Mouse (Mus musculus) limb, embryonic 10.5 days (tissue): ENCODE measurements at regions not wholly inside any gene's neighbourhood (a gene's known extent, or its start where the extent isn't known, plus 50 kb on each side); places are given as distances from the start of the nearest gene placed in this dataset.

Source experiments
- DNase-seq: peaks from one replicate; pipeline ENCODE4 v3.0.0-alpha.2; 2017; ENCODE audit warnings: low spot score
- H3K27ac ChIP-seq: fragments of 300-500 bp; sonication (generic); 2 replicates; pipeline ENCODE4 v1.5.1; 2016; ENCODE audit warnings: mild to moderate bottlenecking
- H3K27me3 ChIP-seq: fragments of 300-500 bp; sonication (generic); 2 replicates; pipeline ENCODE4 v1.6.1; 2016; ENCODE audit warnings: low read depth, mild to moderate bottlenecking; ENCODE audit not compliant: poor library complexity, severe bottlenecking
- H3K36me3 ChIP-seq: fragments of 300-500 bp; sonication (generic); 2 replicates; pipeline ENCODE4 v1.6.1; 2016; ENCODE audit warnings: mild to moderate bottlenecking, moderate library complexity
- H3K4me1 ChIP-seq: fragments of 300-500 bp; sonication (generic); 2 replicates; pipeline ENCODE4 v1.6.1; 2016
- H3K4me3 ChIP-seq: fragments of 300-500 bp; sonication (generic); 2 replicates; pipeline ENCODE4 v1.5.1; 2016; ENCODE audit warnings: mild to moderate bottlenecking, moderate library complexity
- H3K9me3 ChIP-seq: fragments of 300-500 bp; sonication (generic); replicated peaks from 2 replicates; pipeline ENCODE4 v1.6.1; 2016; ENCODE audit warnings: mild to moderate bottlenecking
- WGBS: fragments of 180-500 bp; shearing (Covaris S2); methylation state at CpG from one replicate; pipeline ENCODE4 v1.1.7; 2016; 5-methylcytosine and 5-hydroxymethylcytosine counted together

- DNase-seq = no peak
These were observed 92.0 kb upstream of the Zfp644 start for GRCm38 (mm10) chr5:106789136-106789535.

GRCm38 (mm10) chr5:106785065-106785464, 88.0 kb upstream of the Zfp644 start:
- 81% methylated on average over 2 of the region's 2 CpGs for WGBS
- no peak for DNase-seq

More at GRCm38 (mm10) chr5:106789136-106789535, 92.0 kb upstream of the Zfp644 start:
- Histone ChIP-seq H3K27ac (no peak overlapping the region), H3K9me3 (no peaks in the 10 kb centered on the region), H3K4me3 (no peak overlapping the region), H3K36me3 (no peaks in the 10 kb centered on the region), H3K27me3 (peaks cover 8% of the 10 kb centered on the region), H3K4me1 (peaks cover 12% of the 10 kb centered on the region)
- 50% methylated on average over 3 of the region's 3 CpGs for WGBS

DNA sequence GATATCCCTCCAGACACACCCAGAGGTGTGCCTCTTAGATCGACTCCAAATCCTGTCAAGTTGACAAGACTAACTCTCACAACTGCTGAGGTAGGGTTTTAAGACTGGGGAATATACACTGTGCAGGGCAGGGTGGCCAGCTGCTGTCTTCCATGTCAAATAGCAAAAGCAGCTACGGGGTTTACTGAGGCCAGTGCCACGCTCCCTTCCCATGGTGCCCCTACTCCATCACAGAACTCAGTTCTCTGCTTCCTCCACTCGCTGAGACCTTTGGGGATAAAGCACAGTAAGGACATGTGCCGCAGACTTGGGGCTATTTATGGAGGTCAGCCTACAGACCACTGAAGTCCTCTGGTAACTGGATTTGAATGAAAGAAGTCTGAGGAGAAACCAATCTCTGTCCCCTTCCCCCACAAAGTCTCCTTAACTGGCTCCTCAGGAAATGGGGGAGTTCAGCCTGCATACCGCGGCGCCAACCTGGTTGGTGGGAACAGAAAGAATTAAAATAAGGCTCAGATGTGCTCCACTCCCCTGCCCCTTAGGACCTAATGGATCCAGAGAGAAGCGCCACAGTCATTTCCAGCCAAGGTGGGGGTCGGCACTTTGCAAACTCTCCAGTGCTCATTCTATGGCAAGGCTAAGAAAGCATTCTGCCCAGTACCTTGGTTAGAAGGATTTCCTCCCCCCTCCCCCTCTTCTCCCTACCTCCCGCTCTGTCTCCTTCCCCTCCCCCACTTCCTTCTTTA, 87.0 kb upstream of the Zfp644 start:
- H3K36me3 ChIP-seq = no peaks in the 10 kb centered on the region
- peak overlapping the region; percentile 43 for H3K4me3 ChIP-seq
- DNase-seq = peak; percentile 62
- H3K9me3 ChIP-seq = no peaks in the 10 kb centered on the region
- no peaks in the 10 kb centered on the region for H3K27me3 ChIP-seq
- peaks cover 21% of the 10 kb centered on the region for H3K4me1 ChIP-seq
- H3K27ac ChIP-seq = peak overlapping the region; percentile 86
- 14% methylated on average over 11 of the region's 11 CpGs for WGBS

More at GRCm38 (mm10) chr5:106785065-106785464, 88.0 kb upstream of the Zfp644 start:
- Histone ChIP-seq H3K36me3 (no peaks in the 10 kb centered on the region), H3K4me1 (peaks cover 21% of the 10 kb centered on the region), H3K27ac (peak overlapping the region; percentile 86), H3K9me3 (no peaks in the 10 kb centered on the region), H3K27me3 (no peaks in the 10 kb centered on the region), H3K4me3 (0 out of 2 replicates have a peak overlapping the region, but pooled peaks have one; percentile 43)

DNA sequence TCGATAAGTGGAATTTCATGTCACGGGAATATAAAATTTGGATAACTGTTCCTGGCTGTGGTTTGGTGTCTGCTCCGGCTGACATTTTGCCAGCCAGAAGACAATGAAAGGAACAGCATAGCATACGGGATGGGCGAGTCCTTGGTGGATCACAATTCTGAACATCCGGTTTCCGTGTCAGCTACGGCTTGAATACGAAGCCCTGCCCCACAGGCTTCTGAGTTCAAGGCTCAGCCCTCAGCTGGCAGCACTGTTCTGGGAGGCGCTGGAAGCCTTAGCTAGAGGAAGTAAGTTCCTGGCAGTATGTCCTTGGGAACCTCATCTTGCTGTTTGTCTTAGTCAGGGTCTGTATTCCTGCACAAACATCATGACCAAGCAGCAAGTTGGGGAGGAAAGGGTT, 83.7 kb upstream of the Zfp644 start:
- 93% methylated on average over 10 of the region's 10 CpGs for WGBS
- H3K36me3 ChIP-seq = no peaks in the 10 kb centered on the region
- no peak for DNase-seq
- H3K9me3 ChIP-seq = no peaks in the 10 kb centered on the region
- H3K27ac ChIP-seq = no peak overlapping the region
- peaks cover 31% of the 10 kb centered on the region for H3K4me1 ChIP-seq
- H3K27me3 ChIP-seq = no peaks in the 10 kb centered on the region
- H3K4me3 ChIP-seq = no peak overlapping the region

DNA sequence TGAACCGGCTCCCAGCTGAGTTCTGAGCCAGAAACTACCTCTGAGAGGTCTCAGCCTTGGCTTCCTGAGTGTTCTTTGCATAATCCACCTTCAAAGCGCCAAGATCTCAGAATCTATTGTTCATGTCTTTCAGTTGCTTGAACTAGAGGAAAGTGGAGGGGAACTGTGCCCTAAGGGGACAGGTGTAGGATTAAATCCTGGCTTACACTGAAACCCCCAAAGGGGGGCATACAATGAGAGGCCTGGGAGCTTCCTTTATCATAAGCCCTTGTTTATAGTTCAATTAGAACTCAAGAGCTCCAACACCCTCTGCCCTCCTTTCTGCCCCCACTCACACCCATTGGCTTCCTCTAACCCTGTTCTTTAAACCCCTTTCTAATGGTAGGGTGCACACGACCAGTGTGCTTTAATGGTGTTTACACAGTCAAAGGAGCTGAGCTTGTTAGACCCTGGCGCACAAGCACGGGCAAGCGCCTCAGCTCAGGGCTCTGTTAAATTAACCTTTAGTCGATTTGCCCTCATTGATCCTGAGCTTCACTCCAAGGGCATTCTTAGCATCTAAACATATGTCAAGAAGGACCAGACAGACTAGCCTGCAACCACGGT, 81.2 kb upstream of the Zfp644 start:
- Histone ChIP-seq H3K36me3 (no peaks in the 10 kb centered on the region), H3K4me3 (no peak overlapping the region), H3K9me3 (no peaks in the 10 kb centered on the region), H3K4me1 (peaks cover 34% of the 10 kb centered on the region), H3K27me3 (no peaks in the 10 kb centered on the region), H3K27ac (no peak overlapping the region)
- 31% methylated on average over 8 of the region's 8 CpGs for WGBS
- no peak for DNase-seq

DNA sequence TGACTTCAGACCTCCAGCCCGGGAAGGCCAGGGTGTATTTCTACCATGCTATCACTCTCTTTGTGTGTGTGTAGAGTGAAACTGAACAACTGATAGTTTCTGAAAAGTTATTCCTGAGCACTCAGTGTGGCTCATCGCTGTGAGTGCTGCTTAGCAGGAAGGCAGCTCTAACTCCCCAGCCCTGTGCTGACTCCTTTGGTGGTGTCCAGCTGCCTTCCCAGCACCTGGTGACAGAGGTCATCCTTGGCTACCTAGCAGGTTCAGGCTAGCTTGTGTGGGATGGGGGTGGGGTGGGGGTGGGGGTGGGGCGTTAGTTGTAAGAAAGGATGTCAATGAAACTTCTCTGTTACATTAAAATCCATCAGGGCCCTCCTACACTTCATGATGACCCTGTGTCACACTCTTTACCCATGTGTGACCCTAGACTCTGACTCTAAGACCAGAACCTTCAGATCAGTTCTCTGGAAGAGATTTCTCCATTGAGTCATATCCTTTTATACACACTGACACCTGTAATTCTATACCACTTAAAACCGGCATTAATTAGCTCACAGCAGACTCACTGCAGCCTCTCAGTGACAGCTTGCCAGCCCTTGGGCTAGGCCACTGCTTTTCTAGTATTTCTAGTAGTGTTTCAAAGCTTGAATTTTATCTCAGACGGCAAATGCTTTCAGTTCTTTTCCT, 78.1 kb upstream of the Zfp644 start:
- Histone ChIP-seq H3K27me3 (no peaks in the 10 kb centered on the region), H3K4me1 (peaks cover 36% of the 10 kb centered on the region), H3K36me3 (no peaks in the 10 kb centered on the region), H3K27ac (peak overlapping the region; percentile 43; the same call in 1 of the 2 replicates), H3K9me3 (no peaks in the 10 kb centered on the region), H3K4me3 (no peak overlapping the region)
- DNase-seq = no peak
- 49% methylated on average over 5 of the region's 5 CpGs for WGBS

GRCm38 (mm10) chr5:106773201-106773934, 76.3 kb upstream of the Zfp644 start:
- Histone ChIP-seq H3K4me3 (no peak overlapping the region), H3K9me3 (no peaks in the 10 kb centered on the region), H3K4me1 (peaks cover 31% of the 10 kb centered on the region), H3K27ac (peak overlapping the region; percentile 27), H3K36me3 (no peaks in the 10 kb centered on the region), H3K27me3 (no peaks in the 10 kb centered on the region)
- peak; percentile 47 for DNase-seq
- 45% methylated on average over 3 of the region's 3 CpGs for WGBS

- no peak overlapping the region for H3K27ac ChIP-seq
- WGBS = 90% methylated on average over 1 of the region's 1 CpGs
- H3K27me3 ChIP-seq = no peaks in the 10 kb centered on the region
- DNase-seq = no peak
- H3K4me3 ChIP-seq = no peak overlapping the region
- H3K36me3 ChIP-seq = no peaks in the 10 kb centered on the region
- H3K9me3 ChIP-seq = no peaks in the 10 kb centered on the region
- H3K4me1 ChIP-seq = peaks cover 27% of the 10 kb centered on the region
These were observed 73.9 kb upstream of the Zfp644 start for GRCm38 (mm10) chr5:106771029-106771428.

- Histone ChIP-seq H3K36me3 (no peaks in the 10 kb centered on the region), H3K27ac (no peak overlapping the region), H3K4me1 (peaks cover 10% of the 10 kb centered on the region), H3K9me3 (no peaks in the 10 kb centered on the region), H3K4me3 (no peak overlapping the region), H3K27me3 (no peaks in the 10 kb centered on the region)
- 94% methylated on average over 3 of the region's 3 CpGs for WGBS
- no peak for DNase-seq
These were observed 68.2 kb upstream of the Zfp644 start for GRCm38 (mm10) chr5:106765335-106765734.

GRCm38 (mm10) chr5:106763283-106763682, 66.2 kb upstream of the Zfp644 start:
- H3K4me1 ChIP-seq = peaks cover 10% of the 10 kb centered on the region
- peaks cover 13% of the 10 kb centered on the region for H3K27me3 ChIP-seq
- no peak overlapping the region for H3K27ac ChIP-seq
- DNase-seq = no peak
- WGBS = 45% methylated on average over 3 of the region's 3 CpGs
- H3K36me3 ChIP-seq = no peaks in the 10 kb centered on the region
- H3K9me3 ChIP-seq = no peaks in the 10 kb centered on the region
- H3K4me3 ChIP-seq = no peak overlapping the region

- DNase-seq = no peak
- Histone ChIP-seq H3K36me3 (no peaks in the 10 kb centered on the region), H3K4me1 (peaks cover 23% of the 10 kb centered on the region), H3K27me3 (peaks cover 37% of the 10 kb centered on the region), H3K9me3 (no peaks in the 10 kb centered on the region), H3K27ac (no peak overlapping the region), H3K4me3 (peak overlapping the region; percentile 46)
- WGBS = 7% methylated on average over 16 of the region's 16 CpGs
These were observed 60.9 kb upstream of the Zfp644 start for GRCm38 (mm10) chr5:106758036-106758435.

DNA sequence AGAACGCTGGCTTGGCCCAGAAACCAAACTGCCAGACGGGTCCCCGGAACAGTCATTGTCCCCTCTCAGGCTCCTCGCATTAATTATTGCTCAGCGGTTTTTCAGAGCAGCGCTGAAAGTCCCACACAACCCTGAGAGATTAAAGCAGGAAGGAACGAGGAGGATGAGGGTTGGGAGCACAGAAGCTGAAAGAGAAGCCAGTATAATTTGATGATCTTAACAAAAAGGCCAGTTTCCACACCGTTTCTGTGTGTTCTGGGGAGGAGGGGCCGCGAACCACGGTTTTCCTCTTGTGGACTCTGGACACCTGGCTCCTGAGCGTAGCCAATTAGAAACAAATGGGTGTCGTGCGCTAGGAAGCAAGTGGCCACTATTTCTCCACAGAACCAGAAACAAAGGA, 60.3 kb upstream of the Zfp644 start:
- Histone ChIP-seq H3K36me3 (no peaks in the 10 kb centered on the region), H3K4me3 (peak overlapping the region; percentile 46), H3K4me1 (peaks cover 19% of the 10 kb centered on the region), H3K27me3 (peaks cover 37% of the 10 kb centered on the region), H3K27ac (0 out of 2 replicates have a peak overlapping the region, but pooled peaks have one; percentile 59), H3K9me3 (no peaks in the 10 kb centered on the region)
- peak; percentile 52 for DNase-seq
- 3% methylated on average over 14 of the region's 14 CpGs for WGBS
